Mouse (Mus musculus) small intestine, adult 2 months (tissue): Measurements from ENCODE around the gene Aldh9a1.

Source experiments
- CTCF ChIP-seq: fragments of 200-500 bp; IDR thresholded peaks from 2 replicates; pipeline ENCODE4 v1.5.1; 2012; ENCODE audit warnings: low read depth, mild to moderate bottlenecking, control low read depth, inconsistent platforms, low read length, moderate library complexity, mixed read lengths; ENCODE audit not compliant: insufficient replicate concordance, insufficient read length; ENCODE audit errors: extremely low read depth
- POLR2A ChIP-seq: fragments of 200-500 bp; IDR thresholded peaks from 2 replicates; pipeline ENCODE4 v1.6.1; 2012; ENCODE audit warnings: low read depth, mild to moderate bottlenecking, control low read depth, inconsistent platforms, low read length, moderate library complexity

- TF ChIP-seq CTCF (no peak), POLR2A (no peak)
Observed at GRCm38 (mm10) chr1:167386466-167386865, 36.7 kb downstream of the Aldh9a1 start.
